Mouse (Mus musculus) ES-Bruce4 (cell line): ENCODE measurements at regions not wholly inside any gene's neighbourhood (a gene's known extent, or its start where the extent isn't known, plus 50 kb on each side); places are given as distances from the start of the nearest gene placed in this dataset.

ENCODE experiments used
- H3K27ac ChIP-seq: 2 replicates; pipeline ENCODE4 v1.5.1; 2012; ENCODE audit warnings: low read length, inconsistent platforms; ENCODE audit not compliant: insufficient read depth
- H3K27me3 ChIP-seq: 2 replicates; pipeline ENCODE4 v1.6.1; 2012; ENCODE audit warnings: mild to moderate bottlenecking, low read length, inconsistent platforms; ENCODE audit not compliant: control insufficient read depth, poor library complexity, insufficient read depth, severe bottlenecking
- H3K36me3 ChIP-seq: 2 replicates; pipeline ENCODE4 v1.6.1; 2012; ENCODE audit warnings: inconsistent platforms, mild to moderate bottlenecking, low read length, moderate library complexity; ENCODE audit not compliant: control insufficient read depth, poor library complexity, insufficient read depth, severe bottlenecking
- H3K4me1 ChIP-seq: one replicate; pipeline ENCODE4 v1.8.1; 2011; ENCODE audit warnings: low read length; ENCODE audit not compliant: control insufficient read depth, insufficient read depth
- H3K4me3 ChIP-seq: 2 replicates; pipeline ENCODE4 v1.5.1; 2011; ENCODE audit warnings: low read depth, mild to moderate bottlenecking, low read length
- H3K9ac ChIP-seq: 2 replicates; pipeline ENCODE4 v1.6.1; 2012; ENCODE audit warnings: low read depth, mild to moderate bottlenecking, inconsistent platforms; ENCODE audit not compliant: poor library complexity, severe bottlenecking
- H3K9me3 ChIP-seq: replicated peaks from 2 replicates; pipeline ENCODE4 v1.6.1; 2012; ENCODE audit warnings: mild to moderate bottlenecking, low read length, inconsistent platforms; ENCODE audit not compliant: control insufficient read depth, poor library complexity, insufficient read depth, severe bottlenecking
- CTCF ChIP-seq: IDR thresholded peaks from one replicate; pipeline ENCODE4 v1.8.1; 2011; ENCODE audit warnings: low read depth, low read length
- EP300 ChIP-seq: IDR thresholded peaks from 2 replicates; pipeline ENCODE4 v1.6.1; 2011; ENCODE audit warnings: low read depth, low read length; ENCODE audit not compliant: insufficient read depth
- POLR2A ChIP-seq: IDR thresholded peaks from one replicate; pipeline ENCODE4 v1.8.1; 2011; ENCODE audit warnings: low read length; ENCODE audit not compliant: insufficient read depth

DNA sequence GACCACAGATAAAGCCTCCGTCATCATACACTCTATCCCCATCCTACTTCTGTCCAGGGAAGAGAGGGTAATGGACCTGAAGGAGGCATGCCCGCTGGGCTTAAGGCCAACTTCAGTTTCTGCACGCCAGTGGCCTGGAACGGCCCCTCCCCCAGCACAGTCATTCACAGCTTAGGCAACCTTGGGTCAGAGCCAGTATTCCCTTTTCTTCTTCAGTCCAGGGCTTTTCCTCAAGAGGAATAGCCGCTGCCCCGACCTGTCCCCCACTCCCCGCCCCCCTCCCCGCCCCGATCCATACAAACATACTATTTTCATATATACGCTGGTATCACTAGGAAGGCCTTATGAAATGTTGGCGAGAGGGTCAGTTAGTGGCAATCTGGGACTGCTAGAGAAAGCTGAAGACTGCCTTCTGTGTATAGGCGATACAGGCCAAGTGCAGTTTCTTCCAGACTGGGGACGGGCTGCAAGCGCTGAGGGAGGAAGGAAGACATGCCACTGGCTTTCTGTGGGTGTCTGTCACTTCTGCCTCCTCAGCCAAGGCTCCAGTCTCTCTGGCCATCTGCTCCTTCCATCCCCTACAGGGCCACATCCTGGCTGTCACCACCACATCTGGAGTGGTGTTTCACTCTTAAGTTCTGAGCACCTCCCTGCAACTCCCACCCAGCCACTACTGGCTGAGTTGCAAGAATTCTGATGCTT, 113.5 kb upstream of the Lemd2 start:
- H3K27ac ChIP-seq: no peak overlapping the region
- no peak overlapping the region for H3K9ac ChIP-seq
- H3K4me1 ChIP-seq: no peaks in the 10 kb centered on the region
- H3K9me3 ChIP-seq: no peaks in the 10 kb centered on the region
- H3K36me3 ChIP-seq: no peaks in the 10 kb centered on the region
- no peak overlapping the region for H3K4me3 ChIP-seq
- no peak for TF ChIP-seq CTCF
- TF ChIP-seq EP300: no peak
- no peak for TF ChIP-seq POLR2A
- no peaks in the 10 kb centered on the region for H3K27me3 ChIP-seq

DNA sequence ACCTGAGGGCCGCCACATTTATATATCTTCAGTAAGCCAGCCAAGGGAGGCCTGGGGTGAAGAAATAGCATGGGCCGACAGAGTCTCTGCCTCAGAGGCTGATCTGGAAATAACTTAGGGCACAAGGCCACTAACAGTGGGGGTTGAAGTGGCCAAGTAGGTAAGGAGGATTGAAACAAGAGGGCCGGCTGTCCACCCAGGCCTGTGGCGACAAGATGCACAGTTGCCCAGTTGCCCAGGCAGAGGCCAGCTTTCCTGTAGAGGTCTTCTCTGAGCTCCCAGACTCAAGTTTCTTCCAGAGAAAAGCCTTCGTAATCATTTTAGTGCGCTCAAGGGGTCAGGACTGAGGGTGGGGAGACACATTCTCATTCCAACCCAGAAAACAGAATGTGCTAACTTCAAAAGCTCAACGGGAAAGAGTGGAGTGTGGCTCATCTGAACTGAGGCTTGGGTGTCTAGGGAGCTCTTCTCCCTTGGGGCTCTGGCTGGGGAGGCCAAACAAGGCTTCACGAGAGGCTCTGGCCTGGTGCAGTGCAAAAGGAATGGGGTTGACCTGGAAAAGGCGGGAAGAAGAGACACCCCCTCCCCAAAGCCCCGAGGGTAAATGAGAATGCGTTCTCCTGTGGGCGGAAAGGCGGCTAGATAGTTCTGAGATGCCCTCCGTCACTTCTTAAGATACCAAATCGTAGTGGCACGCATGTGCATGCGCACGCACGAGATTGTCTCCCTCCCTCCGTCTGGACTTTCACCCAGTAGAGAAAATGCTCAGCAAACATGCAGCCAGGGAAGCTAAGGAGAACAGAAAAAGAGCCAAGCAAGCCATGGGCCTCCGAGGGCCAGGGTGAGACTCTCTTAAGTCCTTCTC, 112.7 kb upstream of the Lemd2 start:
- no peaks in the 10 kb centered on the region for H3K27me3 ChIP-seq
- H3K9ac ChIP-seq: no peak overlapping the region
- no peaks in the 10 kb centered on the region for H3K4me1 ChIP-seq
- no peak overlapping the region for H3K4me3 ChIP-seq
- no peaks in the 10 kb centered on the region for H3K36me3 ChIP-seq
- no peak for TF ChIP-seq EP300
- no peak overlapping the region for H3K27ac ChIP-seq
- no peaks in the 10 kb centered on the region for H3K9me3 ChIP-seq

DNA sequence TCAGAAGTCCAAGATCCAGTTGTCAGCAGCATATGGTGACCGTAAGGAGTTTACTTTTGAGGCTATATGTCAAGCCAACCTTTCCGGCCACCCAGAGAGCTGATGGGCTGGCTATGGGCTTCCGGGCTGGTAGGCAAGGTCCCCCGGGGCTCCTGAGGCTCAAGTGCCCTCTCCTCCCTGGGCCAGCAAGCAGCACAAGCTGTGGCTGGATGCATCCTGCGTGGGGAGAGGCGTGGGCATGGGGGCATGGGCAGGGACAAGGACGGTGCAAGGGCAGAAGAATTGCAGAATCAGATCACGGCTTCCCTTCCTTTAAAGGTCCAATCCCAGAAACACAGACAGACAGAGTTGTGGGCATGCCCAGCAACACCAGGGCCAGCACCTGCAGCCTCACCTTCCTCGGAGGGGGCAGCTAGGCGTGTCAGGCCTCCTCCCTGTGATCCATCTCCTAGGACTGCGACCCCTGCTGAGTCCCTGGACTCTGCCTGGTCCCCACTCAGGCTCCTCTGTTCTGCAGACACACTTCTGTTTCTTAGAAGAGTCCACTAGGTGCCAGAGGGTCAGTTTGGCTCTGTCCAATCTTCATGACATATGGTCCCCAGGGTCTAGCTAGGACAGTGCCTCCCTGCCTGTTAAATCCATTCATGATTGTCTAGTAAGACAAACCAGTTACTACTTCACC, 111.8 kb upstream of the Lemd2 start:
- no peaks in the 10 kb centered on the region for H3K9me3 ChIP-seq
- no peaks in the 10 kb centered on the region for H3K27me3 ChIP-seq
- no peaks in the 10 kb centered on the region for H3K4me1 ChIP-seq
- H3K4me3 ChIP-seq: no peak overlapping the region
- H3K36me3 ChIP-seq: no peaks in the 10 kb centered on the region
- H3K9ac ChIP-seq: no peak overlapping the region
- no peak overlapping the region for H3K27ac ChIP-seq
- no peak for TF ChIP-seq EP300
- TF ChIP-seq POLR2A: no peak
- TF ChIP-seq CTCF: no peak

DNA sequence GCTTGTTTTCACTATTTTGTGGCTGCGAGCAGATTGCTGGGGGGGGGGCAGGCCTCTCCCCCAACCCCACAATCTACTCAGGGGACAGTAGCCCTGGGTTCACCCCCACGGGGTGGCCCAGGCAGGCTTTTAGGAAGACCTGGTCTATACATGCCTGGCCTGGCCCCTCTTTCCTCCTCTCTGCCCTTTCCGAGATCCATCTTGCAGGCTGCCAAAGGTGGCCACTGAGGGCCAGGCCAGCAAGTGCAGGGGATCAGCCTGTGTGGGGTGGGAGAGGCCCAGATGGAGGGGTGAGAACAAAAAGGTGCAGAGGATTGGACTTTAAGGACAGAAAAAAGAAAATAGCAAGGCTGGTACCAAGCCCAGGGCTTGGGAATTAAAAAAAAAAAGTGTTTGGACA, 111.2 kb upstream of the Lemd2 start:
- H3K4me3 ChIP-seq: no peak overlapping the region
- H3K36me3 ChIP-seq: no peaks in the 10 kb centered on the region
- H3K27me3 ChIP-seq: no peaks in the 10 kb centered on the region
- no peaks in the 10 kb centered on the region for H3K4me1 ChIP-seq
- H3K9ac ChIP-seq: no peak overlapping the region
- no peak overlapping the region for H3K27ac ChIP-seq
- no peaks in the 10 kb centered on the region for H3K9me3 ChIP-seq
- TF ChIP-seq POLR2A: no peak
- TF ChIP-seq CTCF: no peak
- TF ChIP-seq EP300: no peak

DNA sequence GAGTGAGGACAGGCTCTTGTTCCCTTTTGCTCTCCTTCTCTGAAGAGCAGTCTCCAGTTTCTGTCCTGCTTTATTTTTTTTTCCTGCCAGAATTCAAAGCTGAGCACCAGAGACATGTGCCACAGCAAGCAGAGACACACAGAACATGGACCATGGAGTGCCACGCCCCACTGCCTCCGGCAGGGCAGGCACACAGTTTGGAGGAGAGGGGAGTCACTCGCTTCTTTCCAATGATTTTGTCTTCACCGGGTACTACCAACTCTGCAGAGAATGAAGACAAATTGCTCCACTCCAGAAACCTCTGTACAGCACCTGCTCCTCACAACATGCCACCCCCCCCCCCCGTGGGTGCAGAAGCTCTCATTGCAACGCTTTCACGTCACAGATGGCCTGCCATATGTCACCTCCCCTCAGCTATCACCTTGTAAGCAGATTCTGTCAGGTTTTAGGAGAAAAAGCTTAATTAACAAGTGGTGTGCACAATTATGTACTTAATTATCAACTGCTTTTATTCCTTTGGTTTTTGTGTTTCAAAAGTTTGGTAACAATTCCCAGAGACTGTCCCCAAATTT, 110.6 kb upstream of the Lemd2 start:
- no peak overlapping the region for H3K27ac ChIP-seq
- no peaks in the 10 kb centered on the region for H3K9me3 ChIP-seq
- no peaks in the 10 kb centered on the region for H3K27me3 ChIP-seq
- TF ChIP-seq POLR2A (no peak), CTCF (no peak), EP300 (no peak)
- H3K4me3 ChIP-seq: no peak overlapping the region
- H3K4me1 ChIP-seq: no peaks in the 10 kb centered on the region
- no peak overlapping the region for H3K9ac ChIP-seq
- no peaks in the 10 kb centered on the region for H3K36me3 ChIP-seq
